Mouse (Mus musculus) CD4-positive, CD25-positive, alpha-beta regulatory T cell, adult 2 months (primary cell): ENCODE results near the gene Lst1.

Experiments used
- DNase-seq: peaks from one replicate; pipeline ENCODE4 v3.0.0-alpha.2; 2012; ENCODE audit warnings: low read depth, low spot score

Lst1 gene

GRCm38 (mm10) chr17:35185639-35186611 lies 2.3 kb downstream of the Lst1 start:
- peak; percentile 91 for DNase-seq

- no peak for DNase-seq
These were observed 8.1 kb downstream of the Lst1 start for GRCm38 (mm10) chr17:35180093-35180492.

GRCm38 (mm10) chr17:35178528-35178927 lies 9.7 kb downstream of the Lst1 start:
- peak; percentile 88 for DNase-seq

- DNase-seq: no peak
These were observed 12.3 kb downstream of the Lst1 start, which contains the start of gene Aif1 for GRCm38 (mm10) chr17:35175968-35176367. Gene Aif1, minus strand, starts transcription at chr17:35176068.

- no peak for DNase-seq
These were observed 12.9 kb downstream of the Lst1 start for GRCm38 (mm10) chr17:35175382-35175781.

GRCm38 (mm10) chr17:35174201-35174977 lies 13.8 kb downstream of the Lst1 start:
- DNase-seq: peak; percentile 63

- peak; percentile 67 for DNase-seq
These were observed 14.9 kb downstream of the Lst1 start for GRCm38 (mm10) chr17:35173329-35173728.

- peak; percentile 78 for DNase-seq
These were observed 15.6 kb downstream of the Lst1 start for GRCm38 (mm10) chr17:35172445-35173234.

GRCm38 (mm10) chr17:35168541-35169207 lies 19.6 kb downstream of the Lst1 start:
- DNase-seq: peak; percentile 89

GRCm38 (mm10) chr17:35167794-35168193 lies 20.4 kb downstream of the Lst1 start:
- no peak for DNase-seq

GRCm38 (mm10) chr17:35166352-35167035 lies 21.7 kb downstream of the Lst1 start:
- peak; percentile 93 for DNase-seq

GRCm38 (mm10) chr17:35165451-35166155 lies 22.6 kb downstream of the Lst1 start:
- peak; percentile 25 for DNase-seq

GRCm38 (mm10) chr17:35164568-35165450 lies 23.4 kb downstream of the Lst1 start, which contains the start of gene Prrc2a:
Gene Prrc2a, minus strand, starts transcription at chr17:35164897.
- peak; percentile 99 for DNase-seq

GRCm38 (mm10) chr17:35164218-35164567 lies 24.0 kb downstream of the Lst1 start:
- no peak for DNase-seq

GRCm38 (mm10) chr17:35163326-35164081 lies 24.7 kb downstream of the Lst1 start:
- peak; percentile 26 for DNase-seq

GRCm38 (mm10) chr17:35162730-35163129 lies 25.5 kb downstream of the Lst1 start:
- DNase-seq: no peak

GRCm38 (mm10) chr17:35162121-35162520 lies 26.1 kb downstream of the Lst1 start:
- no peak for DNase-seq

GRCm38 (mm10) chr17:35161421-35161820 lies 26.8 kb downstream of the Lst1 start:
- DNase-seq: no peak
